Mouse (Mus musculus) heart, adult 18-20 months (tissue): ENCODE results near the gene Hfm1. TPM values are rescaled to one million over a fixed set of nuclear protein-coding genes. Genes with fewer than 3 reads are reported as not detected.

ENCODE experiments used
- DNase-seq, 2 experiments: peaks; one replicate each; pipeline ENCODE4 v3.0.0; 2021 to 2022; ENCODE audit warnings: mixed read lengths in 1 of 2
- microRNA-seq, 2 experiments: library from miRNA; unstranded; fragments of <30 nt; microRNA quantifications; one replicate each; pipeline ENCODE4 v1.2.0; 2022
- total RNA-seq, 2 experiments: library from RNA; stranded (reverse); gene quantifications; 2 replicates each; pipeline ENCODE4 v1.2.3; 2021

Gene Hfm1
- total RNA-seq, 2 experiments from 2014 or later, result not detected

DNA sequence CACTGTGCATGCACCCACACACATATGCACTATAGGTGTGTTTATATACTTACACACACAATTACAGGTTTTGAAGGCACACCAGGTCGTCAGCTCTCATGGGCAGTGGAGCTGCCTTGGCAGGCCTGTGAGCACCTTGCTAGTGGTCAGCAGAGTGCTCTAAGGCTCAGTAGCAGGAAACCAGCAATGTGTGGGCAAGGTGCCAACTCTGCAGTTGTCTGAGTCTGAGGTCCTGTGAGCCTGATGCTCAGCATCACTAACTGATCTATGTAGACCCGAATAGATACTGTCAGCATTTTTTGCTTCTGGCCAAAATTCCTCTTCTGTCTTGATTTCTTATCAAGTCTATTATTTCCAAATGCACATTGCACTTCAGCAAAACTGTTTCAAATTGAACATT lies 82.2 kb downstream of the Hfm1 start:
- no peak for DNase-seq

DNA sequence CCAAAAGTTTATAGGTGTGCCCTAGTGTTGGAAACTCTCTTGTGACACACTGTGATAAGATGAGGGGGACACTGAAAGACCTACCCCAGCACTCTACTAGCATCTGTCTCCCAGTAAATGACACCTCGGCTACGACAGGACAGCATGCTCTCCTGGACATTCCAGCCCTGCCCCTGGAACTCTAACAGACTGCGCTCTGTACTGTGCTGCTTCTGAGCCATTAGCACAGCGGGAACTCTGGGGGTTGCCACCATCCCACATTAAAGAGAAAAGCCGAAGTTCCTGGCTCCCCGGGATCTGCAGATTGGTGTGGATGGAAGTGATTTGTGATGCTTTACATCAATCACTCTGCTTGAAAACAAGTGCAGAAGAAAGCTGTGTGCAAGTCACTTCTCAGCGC lies 93.1 kb downstream of the Hfm1 start:
- no peak for DNase-seq

DNA sequence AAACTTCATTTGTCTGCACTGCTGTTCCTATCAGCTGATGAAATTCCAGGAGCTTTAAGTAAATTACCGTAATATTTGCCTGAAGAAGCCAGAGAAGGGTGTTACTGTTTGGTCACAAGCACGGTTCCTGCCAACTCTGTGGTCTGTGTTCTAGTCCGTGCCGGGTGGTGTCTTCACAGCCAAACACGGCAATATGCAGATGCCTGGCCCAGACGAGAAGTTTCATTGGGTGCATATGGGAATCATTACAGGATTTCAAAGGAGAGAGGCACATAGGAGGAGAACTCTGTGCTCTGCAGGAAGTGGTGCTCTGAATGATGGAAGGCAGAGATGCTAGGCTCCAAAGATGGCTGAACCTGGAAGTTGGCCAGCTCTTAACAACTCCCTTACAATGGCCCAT lies 94.7 kb downstream of the Hfm1 start:
- DNase-seq, result no peak

DNA sequence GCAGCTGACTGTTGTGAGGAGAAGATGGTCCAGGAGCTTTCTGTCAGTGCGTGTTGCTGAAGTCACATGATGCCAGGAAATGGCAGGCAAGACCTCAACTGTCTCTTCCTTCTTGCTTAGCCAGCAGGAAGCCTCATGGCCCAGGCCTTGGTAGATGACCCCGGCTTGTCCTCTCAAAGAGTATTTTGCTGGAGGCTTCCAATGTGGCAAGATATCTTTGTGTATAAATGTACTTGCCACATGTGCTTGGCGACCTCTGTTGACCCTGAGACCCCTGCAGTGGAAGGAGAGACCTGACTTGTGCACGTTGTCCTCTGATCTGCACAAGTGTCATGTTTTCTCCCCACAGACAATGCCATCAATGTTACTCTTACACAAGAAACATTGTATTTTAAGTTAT lies 95.3 kb downstream of the Hfm1 start:
- DNase-seq, result no peak

DNA sequence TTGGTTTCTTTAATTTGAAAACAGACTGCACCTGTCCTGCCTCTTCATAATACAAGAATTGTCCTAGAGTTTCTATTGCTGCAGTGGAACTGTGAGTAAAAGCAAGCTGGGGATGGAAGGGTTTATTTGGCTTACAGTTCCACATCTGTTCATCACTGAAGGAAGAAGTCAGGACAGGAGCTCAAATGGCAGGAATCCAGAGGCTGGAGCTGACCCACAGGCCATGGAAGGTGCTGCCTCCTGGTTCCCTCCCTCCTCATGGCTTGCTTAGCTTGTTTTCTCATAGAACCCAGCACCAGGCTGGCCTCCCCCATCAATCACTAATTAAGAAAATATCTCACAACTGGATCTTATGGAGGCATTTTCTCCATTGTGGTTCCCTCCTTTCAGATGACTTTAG lies 99.4 kb downstream of the Hfm1 start:
- DNase-seq, result no peak

DNA sequence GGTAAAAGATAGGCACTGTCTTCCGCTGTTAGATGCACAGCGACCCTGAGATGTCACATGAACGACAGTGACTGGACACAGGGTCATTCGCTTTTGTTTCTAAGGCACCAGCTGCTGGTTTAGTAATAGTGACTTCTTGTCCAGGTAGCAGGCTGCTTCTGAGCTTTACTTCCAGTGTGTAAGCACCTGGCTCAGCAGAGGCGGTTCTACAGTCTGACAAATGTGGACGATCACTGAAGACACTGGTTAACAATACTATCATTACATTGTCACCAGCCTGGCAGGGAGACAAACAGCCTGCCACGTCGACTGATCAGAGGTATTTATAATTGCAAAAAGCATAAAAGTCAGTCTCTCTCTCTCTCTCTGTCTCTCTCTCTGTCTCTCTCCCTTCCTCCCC lies 100.1 kb downstream of the Hfm1 start:
- no peak for DNase-seq

DNA sequence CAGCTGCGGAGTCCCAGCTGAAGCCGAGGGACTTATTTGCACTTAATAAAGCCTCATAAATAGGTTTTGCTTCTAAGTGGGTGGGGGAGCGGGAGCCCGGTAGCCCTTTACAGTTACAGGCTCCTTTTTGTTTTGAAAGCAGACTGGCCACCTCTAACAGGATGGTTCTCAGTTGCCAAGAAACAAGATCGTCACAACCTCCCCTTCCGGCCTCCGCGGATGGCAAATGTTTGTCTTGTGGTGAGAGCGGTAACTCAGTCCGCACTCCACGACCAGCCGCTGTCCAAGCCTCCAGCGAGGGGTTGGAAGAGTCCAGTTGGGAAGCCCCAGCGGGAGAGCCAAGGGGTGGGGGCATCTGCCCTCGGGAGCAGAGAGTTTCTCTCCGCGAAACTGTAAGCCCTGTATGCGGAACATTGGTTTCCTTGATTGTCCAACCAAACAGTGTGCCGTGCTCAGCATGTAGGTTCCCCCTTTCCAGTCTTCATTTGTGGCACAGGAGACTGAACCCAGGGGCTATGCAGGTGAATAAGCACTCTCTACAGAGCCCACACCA lies 100.7 kb downstream of the Hfm1 start:
- no peak for DNase-seq

DNA sequence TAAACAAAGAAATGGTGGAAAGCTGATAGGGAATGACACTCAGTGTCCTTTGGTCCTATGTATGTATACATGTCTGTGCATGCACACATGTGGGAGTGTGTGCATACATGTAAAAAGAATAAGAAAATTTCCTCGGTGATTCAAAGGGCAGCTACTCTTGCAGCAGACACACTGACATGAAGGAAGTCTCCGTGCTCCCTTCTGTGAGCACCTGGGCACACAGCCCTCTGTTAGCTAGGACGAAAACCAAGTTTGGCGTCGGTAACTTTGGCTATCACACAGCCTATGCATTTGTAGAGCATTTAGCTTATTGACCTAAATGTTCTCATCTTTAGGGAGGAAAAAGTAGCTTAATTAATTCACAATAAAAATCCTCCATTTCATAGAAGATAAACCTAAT lies 101.4 kb downstream of the Hfm1 start:
- no peak for DNase-seq

DNA sequence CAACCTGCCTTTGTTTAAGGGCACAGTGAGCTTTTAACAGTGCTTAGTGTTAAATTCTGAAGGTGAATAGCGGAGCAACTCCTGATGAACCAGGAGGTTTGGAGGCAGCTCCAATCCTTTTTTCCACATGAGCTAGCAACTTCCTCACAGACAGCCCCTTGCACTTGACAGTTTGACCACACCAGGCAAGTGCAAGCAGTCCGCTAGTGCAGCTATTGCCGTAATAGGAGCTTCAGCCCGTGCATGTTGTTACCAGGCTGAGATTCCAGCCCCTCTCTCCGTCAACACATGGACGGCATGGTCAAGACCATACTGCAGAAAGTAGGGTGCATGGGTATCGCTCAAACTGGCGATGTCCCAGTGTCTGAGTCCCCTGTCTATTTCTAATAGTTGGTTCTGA lies 106.5 kb downstream of the Hfm1 start:
- no peak for DNase-seq

DNA sequence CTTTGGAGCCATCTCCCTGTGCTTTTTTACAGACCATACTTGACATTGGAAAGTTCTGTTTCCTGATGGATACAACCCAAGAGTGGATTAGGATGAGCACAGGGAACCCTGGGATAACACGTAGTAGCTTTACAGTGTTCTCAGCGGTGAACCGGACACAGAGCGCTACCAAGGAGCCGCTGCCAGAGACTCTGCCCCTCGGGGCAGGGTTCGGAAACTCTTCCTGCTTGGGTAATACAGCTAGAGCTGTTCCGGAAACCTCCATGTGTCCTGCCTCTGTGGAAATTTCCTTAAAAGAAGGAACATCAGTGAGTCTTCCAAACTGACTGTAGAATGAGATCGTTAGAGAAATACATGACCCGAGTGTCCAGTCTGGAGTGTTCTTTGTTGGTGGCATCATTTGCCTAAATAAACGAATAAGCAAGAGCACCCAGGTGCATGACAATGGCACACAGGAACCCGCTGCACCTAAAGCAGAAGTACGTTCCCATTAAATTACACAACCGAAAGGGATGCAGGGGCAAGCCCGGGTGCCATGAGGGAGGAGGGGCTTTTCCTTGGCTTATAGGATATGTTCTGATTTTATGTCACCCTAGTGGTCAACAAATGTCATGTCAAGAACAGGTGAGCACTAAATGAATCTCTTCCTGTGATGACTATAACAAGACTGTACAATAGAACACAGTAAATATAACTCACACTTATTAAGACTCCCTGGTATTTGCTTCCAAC lies 110.0 kb downstream of the Hfm1 start:
- DNase-seq, result no peak

DNA sequence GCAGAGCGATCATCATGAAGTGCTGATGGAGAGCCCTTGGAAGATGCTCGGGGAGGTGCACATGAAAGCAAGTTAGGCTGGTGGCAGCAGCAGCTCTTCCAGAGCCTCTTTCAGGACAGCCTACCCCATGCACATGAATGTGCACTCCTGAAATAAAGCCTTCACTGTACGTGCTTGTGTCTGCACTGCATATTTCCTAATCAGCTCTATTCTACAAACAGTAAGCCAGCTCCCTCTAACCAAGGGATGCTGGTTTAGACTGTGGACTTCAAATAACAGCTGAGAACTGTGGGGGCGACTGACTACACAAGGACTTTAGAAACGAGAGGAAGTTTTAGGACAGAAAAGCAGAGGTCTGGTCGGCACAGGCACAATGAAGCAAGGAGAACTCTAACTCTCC lies 111.5 kb downstream of the Hfm1 start:
- DNase-seq, result no peak

DNA sequence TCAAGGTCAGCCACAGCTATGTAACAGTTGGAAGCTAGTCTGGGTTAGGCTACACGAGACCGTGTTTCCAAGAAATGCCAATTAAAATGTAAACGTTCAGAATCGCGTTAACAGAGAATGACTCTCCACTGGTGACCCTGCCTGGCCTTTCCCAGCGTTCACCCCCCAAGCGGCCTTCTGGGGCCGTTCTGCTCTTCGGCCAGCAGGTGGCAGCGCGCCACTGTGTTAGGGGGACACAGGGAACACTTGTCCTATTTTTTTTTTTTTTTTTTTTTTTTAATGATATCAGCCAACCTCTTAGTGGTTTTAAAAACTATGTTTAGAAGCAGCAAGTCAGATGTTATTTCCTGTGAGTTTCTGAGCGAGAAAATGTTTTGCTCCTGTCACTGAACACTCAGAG lies 123.0 kb downstream of the Hfm1 start:
- peak; percentile 51 to 75 for DNase-seq

DNA sequence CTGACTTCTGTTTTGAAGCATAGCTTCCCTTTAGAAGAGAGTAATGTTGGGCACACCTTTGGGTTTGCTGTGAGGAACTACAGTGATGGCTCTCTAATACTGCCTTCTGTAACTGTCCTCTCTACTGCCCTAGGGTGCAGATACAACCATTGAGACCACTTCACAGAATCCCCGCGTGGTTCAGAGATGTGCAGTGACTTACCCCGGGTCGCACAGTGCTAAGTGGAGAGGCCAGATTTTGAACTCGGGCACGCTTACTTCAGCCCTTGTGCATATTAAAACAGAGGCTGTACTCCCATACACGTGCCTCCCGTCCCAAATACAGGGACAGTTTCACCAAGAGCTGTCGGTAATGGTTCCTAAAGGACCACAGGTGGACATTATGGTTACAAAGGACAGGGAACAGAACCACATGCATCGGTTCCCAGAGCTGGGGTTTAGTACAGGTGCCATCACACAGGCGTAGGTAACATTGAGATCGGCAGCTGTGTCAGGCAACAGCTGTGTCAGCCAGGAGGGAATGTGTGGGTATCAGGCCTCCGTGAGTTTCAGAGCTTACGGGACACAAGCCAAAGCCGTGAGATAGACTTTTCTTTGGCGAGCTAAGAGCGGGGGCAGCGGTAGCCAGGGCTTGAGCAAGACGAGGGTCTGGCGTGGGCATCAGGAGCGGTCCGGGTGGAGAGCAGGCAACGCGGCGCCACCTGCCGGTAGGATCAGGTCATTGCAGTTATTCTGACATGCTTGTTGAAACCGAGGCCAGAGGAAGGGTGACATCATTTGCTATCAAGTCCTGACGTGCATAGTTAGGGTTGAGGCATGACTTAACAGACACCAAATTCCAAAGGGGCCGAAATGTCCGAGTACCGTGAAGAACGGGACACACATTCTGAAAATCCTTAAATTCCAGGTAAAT lies 124.0 kb downstream of the Hfm1 start:
- peak; percentile 79 to 88 for DNase-seq

DNA sequence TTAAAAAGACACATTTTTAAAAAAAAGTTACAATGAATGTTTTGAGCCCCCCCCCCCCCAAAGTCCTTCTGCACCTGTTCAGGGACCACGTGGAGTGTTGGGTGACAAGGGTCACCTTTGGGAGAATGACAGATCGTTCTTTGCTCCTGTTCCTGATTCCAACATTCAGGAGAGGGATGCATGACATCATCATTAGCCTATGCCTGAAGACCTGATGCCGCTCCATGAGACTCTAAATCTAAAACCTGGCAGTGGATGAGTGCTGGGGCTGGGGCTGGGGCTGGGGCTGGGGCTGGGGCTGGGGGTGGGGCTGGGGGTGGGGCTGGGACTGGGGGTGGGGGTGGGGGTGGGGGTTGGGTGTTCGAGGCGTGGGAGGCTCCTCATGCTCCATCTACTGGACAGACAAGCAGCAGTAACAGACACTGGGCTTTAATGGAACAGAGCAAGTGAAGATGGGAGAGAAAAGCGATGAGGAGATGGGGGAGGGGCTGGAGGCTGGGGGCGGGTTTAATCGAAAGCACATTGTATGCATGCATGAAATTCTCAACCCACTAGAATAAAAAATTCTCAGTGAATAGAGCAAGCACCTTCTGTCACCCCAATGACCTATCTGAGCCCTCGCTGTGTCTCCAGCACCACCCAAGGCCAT lies 124.8 kb downstream of the Hfm1 start:
- no peak for DNase-seq

DNA sequence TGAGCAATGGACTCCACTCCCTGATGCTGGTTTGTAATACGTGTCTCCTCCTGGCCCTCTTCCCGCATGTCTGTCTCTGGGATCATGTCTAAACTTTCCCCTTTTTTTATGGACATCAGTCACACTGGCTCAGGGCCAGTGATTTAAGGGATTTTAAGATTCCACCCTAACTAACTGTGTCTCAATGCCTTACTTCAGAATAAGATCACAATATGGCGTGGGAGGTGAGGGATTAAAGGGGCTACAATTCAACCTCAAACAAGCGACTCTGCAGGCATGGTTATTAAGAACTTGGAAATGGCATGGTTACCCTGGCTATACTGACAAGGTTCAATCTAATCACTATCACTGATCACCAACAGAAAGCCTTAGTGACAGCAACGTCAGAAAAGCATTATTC lies 128.2 kb downstream of the Hfm1 start:
- DNase-seq, result no peak

DNA sequence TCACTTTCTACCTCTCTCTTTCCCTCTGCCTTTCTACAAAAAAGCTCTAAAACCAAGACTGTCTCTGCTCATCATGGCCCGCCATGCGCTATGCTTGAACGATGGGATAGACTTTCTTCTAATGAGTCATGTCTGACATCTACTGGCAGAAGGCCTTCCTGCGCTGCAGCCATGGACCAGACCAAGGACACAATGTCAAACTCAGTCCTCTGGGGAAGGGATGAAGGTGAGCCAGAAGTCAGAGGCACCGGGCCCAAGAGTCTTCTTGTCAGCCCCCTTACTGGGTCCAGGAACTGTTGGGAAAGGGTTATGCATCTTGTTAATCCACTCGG lies 134.9 kb downstream of the Hfm1 start:
- DNase-seq, result peak; percentile 4 to 18

DNA sequence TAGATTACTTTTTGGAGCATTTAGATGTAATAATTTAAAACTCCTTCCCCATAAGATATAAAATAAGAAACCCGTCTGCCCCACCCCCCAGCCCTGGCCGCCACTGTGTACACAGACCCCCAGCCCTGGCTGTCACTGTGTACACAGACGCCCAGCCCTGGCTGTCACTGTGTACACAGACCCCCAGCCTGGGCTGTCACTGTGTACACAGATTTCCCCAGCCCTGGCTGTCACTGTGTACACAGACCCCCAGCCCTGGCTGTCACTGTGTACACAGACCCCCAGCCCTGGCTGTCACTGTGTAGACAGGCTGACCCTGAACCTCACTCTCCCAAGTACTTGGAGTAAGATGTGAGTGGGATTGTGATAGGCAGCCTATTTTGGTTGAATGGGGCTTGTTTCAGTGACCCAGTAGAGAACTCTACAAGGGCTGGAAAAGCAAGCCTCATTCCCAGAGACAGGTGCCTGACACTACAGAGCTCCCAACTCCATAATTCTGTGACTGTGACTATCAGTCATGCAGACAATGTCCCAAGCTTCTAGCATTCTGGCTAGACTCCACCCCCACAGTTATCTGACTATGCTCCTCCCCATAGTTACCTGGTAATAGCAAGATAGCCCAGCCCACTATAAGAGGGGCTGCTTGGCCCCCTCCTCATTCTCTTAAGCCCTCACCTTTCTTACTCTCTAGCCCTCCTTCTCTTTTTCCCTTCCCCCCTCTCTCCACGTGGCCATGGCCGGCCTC lies 135.5 kb downstream of the Hfm1 start:
- DNase-seq, result no peak

Small RNA genes within 50 kb of the gene (microRNA-seq; reads per million reads assigned to microRNA genes)
- 0 reads per million in 2 experiments for gene Gm27527

Other genes with a start within 250 kb of the Hfm1 start
- gene Zfp644, start 229.0 kb downstream of the Hfm1 start, total RNA-seq, result 10 to 100 TPM; 46.2 to 61.5 TPM
- under 1 TPM; 0.57 to 0.65 TPM for gene Cdc7, start 38.0 kb upstream of the Hfm1 start, total RNA-seq